Mouse (Mus musculus) forebrain, embryonic 12.5 days (tissue): ENCODE results near the gene Tert. TPM values are rescaled to one million over a fixed set of nuclear protein-coding genes. Genes with fewer than 3 reads are reported as not detected.

Experiments
- polyA plus RNA-seq: library from polyadenylated mRNA; unstranded; fragments of >200 nt; fragmentation: Nextera tagmentation; extraction: Ambion mirVana; gene quantifications from 2 replicates; pipeline ENCODE4 v1.2.1, GENCODE M21; 2016

Tert gene
- polyA plus RNA-seq, 1 experiment from 2014 or later = 8.0 TPM

Other genes with a start within 250 kb of the Tert start
- 65.9 and 67.0 TPM in 2 replicates for gene Lpcat1, start 159.7 kb upstream of the Tert start, polyA plus RNA-seq
- gene Slc6a3, start 90.2 kb upstream of the Tert start, polyA plus RNA-seq = 0.15 TPM in 1 of 2 replicates, not detected in the other
- gene Clptm1l, start 22.9 kb upstream of the Tert start, polyA plus RNA-seq = 103 and 108 TPM in 2 replicates
- not detected in 2 replicates for gene Slc6a18, start 51.1 kb downstream of the Tert start, polyA plus RNA-seq
- 0.06 and 0.22 TPM in 2 replicates for gene Slc6a19, start 78.0 kb downstream of the Tert start, polyA plus RNA-seq
- gene Slc12a7, start 106.2 kb downstream of the Tert start, polyA plus RNA-seq = 40.6 and 48.9 TPM in 2 replicates
- 7.9 and 8.8 TPM in 2 replicates for gene Nkd2, start 220.7 kb downstream of the Tert start, polyA plus RNA-seq